Mouse (Mus musculus): ENCODE measurements at regions not wholly inside any gene's neighbourhood (a gene's known extent, or its start where the extent isn't known, plus 50 kb on each side); places are given as distances from the start of the nearest gene placed in this dataset.

- TF ChIP-seq USF1 (IDR thresholded peaks at IDR 0.05; ENCODE audit: low read depth) (no peak), MYOD1 (IDR thresholded peaks at IDR 0.05; ENCODE audit: control insufficient read depth in 1 of 3, insufficient read length in 2 of 3, low read depth in 2 of 3) (no peak), E2F4 (IDR thresholded peaks at IDR 0.05; ENCODE audit: insufficient read depth) (no peak), MAX (IDR thresholded peaks at IDR 0.05; ENCODE audit: low read depth) (no peak), REST (IDR thresholded peaks at IDR 0.05; ENCODE audit: insufficient read depth, insufficient read length) (no peak), POLR2A (IDR thresholded peaks at IDR 0.05; ENCODE audit: insufficient read length, low read depth) (no peak), TCF3 (IDR thresholded peaks at IDR 0.05; ENCODE audit: insufficient read length, low read depth) (no peak), MYOG (IDR thresholded peaks at IDR 0.05; ENCODE audit: control insufficient read depth in 1 of 3, insufficient read depth in 1 of 3, insufficient read length in 2 of 3, low read depth in 2 of 3) (no peak), POLR2AphosphoS2 (IDR thresholded peaks at IDR 0.05; ENCODE audit: insufficient read length, low read depth) (no peak), TCF12 (IDR thresholded peaks at IDR 0.05; ENCODE audit: insufficient read depth, poor library complexity, severe bottlenecking) (no peak), SRF (IDR thresholded peaks at IDR 0.05; ENCODE audit: control insufficient read depth, insufficient read length, low read depth) (no peak), CEBPB (IDR thresholded peaks at IDR 0.05; ENCODE audit: insufficient read depth, poor library complexity, severe bottlenecking) (no peak)
- no peaks in the 10 kb centered on the region for H3K79me2 ChIP-seq (ENCODE audit: control insufficient read depth, insufficient read depth)
Measured at GRCm38 (mm10) chr13:42570600-42571348, 109.6 kb upstream of the Phactr1 start.

GRCm38 (mm10) chr13:42574189-42574588, 106.2 kb upstream of the Phactr1 start:
- Histone ChIP-seq H3K36me3 (ENCODE audit: control insufficient read depth, insufficient read depth) (no peaks in the 10 kb centered on the region), H3K4me3 (no peak overlapping the region), H3K4me2 (ENCODE audit: low read depth) (no peak overlapping the region), H3K27me3 (ENCODE audit: control insufficient read depth, insufficient read depth, insufficient read length) (no peaks in the 10 kb centered on the region), H3K79me2 (ENCODE audit: control insufficient read depth, insufficient read depth) (no peaks in the 10 kb centered on the region), H3ac (ENCODE audit: control insufficient read depth, insufficient read length) (no peak overlapping the region)
- TF ChIP-seq POLR2AphosphoS2 (IDR thresholded peaks at IDR 0.05; ENCODE audit: insufficient read length, low read depth) (no peak), CEBPB (IDR thresholded peaks at IDR 0.05; ENCODE audit: insufficient read depth, poor library complexity, severe bottlenecking) (no peak), TCF12 (IDR thresholded peaks at IDR 0.05; ENCODE audit: insufficient read depth, poor library complexity, severe bottlenecking) (no peak)

More at GRCm38 (mm10) chr13:42570600-42571348, 109.6 kb upstream of the Phactr1 start:
- Histone ChIP-seq H3K36me3 (ENCODE audit: control insufficient read depth, insufficient read depth) (no peaks in the 10 kb centered on the region), H3K27me3 (ENCODE audit: control insufficient read depth, insufficient read depth, insufficient read length) (no peaks in the 10 kb centered on the region), H3ac (ENCODE audit: control insufficient read depth, insufficient read length) (no peak overlapping the region), H3K4me2 (ENCODE audit: low read depth) (no peak overlapping the region), H3K4me3 (no peak overlapping the region)

GRCm38 (mm10) chr13:42575725-42576426, 104.5 kb upstream of the Phactr1 start:
- peak overlapping the region; percentile 67 for H3K4me2 ChIP-seq (ENCODE audit: low read depth)
- H3K36me3 ChIP-seq (ENCODE audit: control insufficient read depth, insufficient read depth), result no peaks in the 10 kb centered on the region
- no peak overlapping the region for H3ac ChIP-seq (ENCODE audit: control insufficient read depth, insufficient read length)
- H3K27me3 ChIP-seq (ENCODE audit: control insufficient read depth, insufficient read depth, insufficient read length), result no peaks in the 10 kb centered on the region
- H3K4me3 ChIP-seq, result no peak overlapping the region
- no peaks in the 10 kb centered on the region for H3K79me2 ChIP-seq (ENCODE audit: control insufficient read depth, insufficient read depth)
- TF ChIP-seq CEBPB (IDR thresholded peaks at IDR 0.05; ENCODE audit: insufficient read depth, poor library complexity, severe bottlenecking) (peak; percentile 54; the same call in 1 of the 2 replicates), USF1 (IDR thresholded peaks at IDR 0.05; ENCODE audit: low read depth) (no peak)

GRCm38 (mm10) chr13:42579471-42579870, 101.0 kb upstream of the Phactr1 start:
- H3K4me3 ChIP-seq, result no peak overlapping the region
- TF ChIP-seq TCF12 (IDR thresholded peaks at IDR 0.05; ENCODE audit: insufficient read depth, poor library complexity, severe bottlenecking) (no peak), MYOD1 (IDR thresholded peaks at IDR 0.05; ENCODE audit: control insufficient read depth in 1 of 3, insufficient read length in 2 of 3, low read depth in 2 of 3) (no peak), CEBPB (IDR thresholded peaks at IDR 0.05; ENCODE audit: insufficient read depth, poor library complexity, severe bottlenecking) (no peak)
- H3K79me2 ChIP-seq (ENCODE audit: control insufficient read depth, insufficient read depth), result no peaks in the 10 kb centered on the region
- no peak overlapping the region for H3K4me2 ChIP-seq (ENCODE audit: low read depth)
- H3ac ChIP-seq (ENCODE audit: control insufficient read depth, insufficient read length), result no peak overlapping the region
- H3K27me3 ChIP-seq (ENCODE audit: control insufficient read depth, insufficient read depth, insufficient read length), result no peaks in the 10 kb centered on the region
- no peaks in the 10 kb centered on the region for H3K36me3 ChIP-seq (ENCODE audit: control insufficient read depth, insufficient read depth)

GRCm38 (mm10) chr13:42589136-42589535, 91.3 kb upstream of the Phactr1 start:
- Histone ChIP-seq H3K36me3 (ENCODE audit: control insufficient read depth, insufficient read depth) (no peaks in the 10 kb centered on the region), H3K4me3 (no peak overlapping the region), H3K27me3 (ENCODE audit: control insufficient read depth, insufficient read depth, insufficient read length) (no peaks in the 10 kb centered on the region), H3ac (ENCODE audit: control insufficient read depth, insufficient read length) (no peak overlapping the region), H3K79me2 (ENCODE audit: control insufficient read depth, insufficient read depth) (no peaks in the 10 kb centered on the region), H3K4me2 (ENCODE audit: low read depth) (no peak overlapping the region)
- TF ChIP-seq TCF12 (IDR thresholded peaks at IDR 0.05; ENCODE audit: insufficient read depth, poor library complexity, severe bottlenecking), result no peak
- TF ChIP-seq POLR2AphosphoS2 (IDR thresholded peaks at IDR 0.05; ENCODE audit: insufficient read length, low read depth), result no peak
- TF ChIP-seq E2F4 (IDR thresholded peaks at IDR 0.05; ENCODE audit: insufficient read depth), result no peak
